Mouse (Mus musculus): ENCODE measurements around the gene Marc1.
A peak's percentile ranks its signal among the peaks of the same experiment; 100 is the strongest.

The Marc1 gene

GRCm38 (mm10) chr1:184752671-184753070 lies 58.4 kb downstream of the Marc1 start:
- no peak for DNase-seq

GRCm38 (mm10) chr1:184750114-184750664 lies 60.9 kb downstream of the Marc1 start:
- no peak for DNase-seq

- DNase-seq: peak; percentile 27
Measured at GRCm38 (mm10) chr1:184748692-184749152, 62.4 kb downstream of the Marc1 start.

GRCm38 (mm10) chr1:184737876-184738479 lies 73.1 kb downstream of the Marc1 start:
- no peak for DNase-seq

- DNase-seq: no peak
Measured at GRCm38 (mm10) chr1:184737228-184737627, 73.9 kb downstream of the Marc1 start.
